Mouse (Mus musculus): ENCODE data around the gene Ranbp1.

- no peak for TF ChIP-seq CTCF (IDR thresholded peaks at IDR 0.05; ENCODE audit: control insufficient read depth, insufficient read depth, insufficient replicate concordance, low read depth, low read length)
- TF ChIP-seq POLR2A (IDR thresholded peaks at IDR 0.05; ENCODE audit: control insufficient read depth, low read depth, low read length) = no peak
These were observed 18.9 kb downstream of the Ranbp1 start for GRCm38 (mm10) chr16:18229622-18230021.

Data from testis, adult 2 months (tissue).